Comparison of ENCODE assay signal across 20 mouse cellular contexts in genomic region chr5:139220006-139220515, GRCm38 (mm10). TPM values are rescaled to one million over a fixed set of nuclear protein-coding genes. Genes with fewer than 3 reads are reported as not detected.
DNase-seq lines count a peak whose midpoint lies in the region; ATAC-seq and TF ChIP-seq lines count a peak whose summit lies in the region.
"Had no signal": no experiment of that assay in that cellular context is flagged by ENCODE, and none has a peak within 500 bp of the region (broad histone marks: within the 10 kb centered on the region; RNA-seq: fewer than 3 reads in every experiment).

No protein-coding gene starts in this region.

- H3K9ac ChIP-seq in kidney, embryonic 14.5 days (ENCODE audit: low read depth, low read length): no peak overlapping the region
- H3K9ac ChIP-seq: embryonic facial prominence, embryonic 12.5 days; heart, embryonic 15.5 days; hindbrain, embryonic 15.5 days; liver, embryonic 13.5 days; neural tube, embryonic 13.5 days had no signal

- peak overlapping the region; percentile 85 for H3K27ac ChIP-seq in gastrocnemius, adult 2 months
- no peak overlapping the region for H3K27ac ChIP-seq in kidney, embryonic 14.5 days (ENCODE audit: low read depth, low read length)
- H3K27ac ChIP-seq: embryonic facial prominence, embryonic 12.5 days; forebrain, embryonic 10.5 days; heart, embryonic 15.5 days; hindbrain, embryonic 15.5 days; liver, embryonic 13.5 days; neural tube, embryonic 13.5 days had no signal

- no peak overlapping the region for H3K4me3 ChIP-seq in gastrocnemius, adult 2 months
- no peak overlapping the region for H3K4me3 ChIP-seq in kidney, embryonic 14.5 days (ENCODE audit: low read length)
- H3K4me3 ChIP-seq: embryonic facial prominence, embryonic 12.5 days; forebrain, embryonic 10.5 days; heart, embryonic 15.5 days; hindbrain, embryonic 15.5 days; liver, embryonic 13.5 days; neural tube, embryonic 13.5 days had no signal

- no peak for TF ChIP-seq CTCF in gastrocnemius, adult 2 months (IDR thresholded peaks at IDR 0.05)

- H3K36me3 ChIP-seq in kidney, embryonic 14.5 days (ENCODE audit: control insufficient read depth, insufficient read depth, low read length): peaks cover 47% of the 10 kb centered on the region

- H3K27me3 ChIP-seq in kidney, embryonic 14.5 days (ENCODE audit: control insufficient read depth, insufficient read depth, low read length): no peaks in the 10 kb centered on the region
- H3K27me3 ChIP-seq: embryonic facial prominence, embryonic 12.5 days; heart, embryonic 15.5 days; hindbrain, embryonic 15.5 days; liver, embryonic 13.5 days; neural tube, embryonic 13.5 days; Patski had no signal

- no peaks in the 10 kb centered on the region for H3K9me3 ChIP-seq in kidney, embryonic 14.5 days (ENCODE audit: control insufficient read depth, low read length)
- H3K9me3 ChIP-seq: embryonic facial prominence, embryonic 12.5 days; forebrain, embryonic 10.5 days; heart, embryonic 15.5 days; hindbrain, embryonic 15.5 days; liver, embryonic 13.5 days; neural tube, embryonic 13.5 days had no signal

- no peak for ATAC-seq in kidney, embryonic 14.5 days (ENCODE audit: low FRiP score, low TSS enrichment)
- ATAC-seq: intestine, postnatal 0 days; Patski had no signal

- intact Hi-C loops in gastrocnemius, adult 2 months (cut with DNase I): no loop called here

- DNase-seq in gastrocnemius, adult 2 months: no peak
- DNase-seq in gastrocnemius, postnatal 10 days: no peak
- peak; percentile 44 to 59 for DNase-seq in kidney, postnatal 25 days
- peak; percentile 22 for DNase-seq in lung, postnatal 10 days
- no peak for DNase-seq in lung, postnatal 25 days (ENCODE audit: low spot score)
- no peak for DNase-seq in right cerebral cortex, postnatal 14 days
- DNase-seq in urinary bladder, adult 2 months (ENCODE audit: low spot score): no peak
- DNase-seq: cerebellum, adult 11 months; cerebellum, postnatal 25 days; layer of hippocampus, adult 9-11 months; liver, embryonic 13.5 days; right cerebral cortex, postnatal 4 days had no signal

- WGBS in kidney, embryonic 14.5 days: 94% methylated on average over 4 of the region's 4 CpGs

- no peaks in the 10 kb centered on the region for H3K4me1 ChIP-seq in kidney, embryonic 14.5 days (ENCODE audit: control insufficient read depth, insufficient read depth, low read length)
- H3K4me1 ChIP-seq: embryonic facial prominence, embryonic 12.5 days; forebrain, embryonic 10.5 days; hindbrain, embryonic 15.5 days; neural tube, embryonic 13.5 days had no signal

- H3K4me2 ChIP-seq in kidney, embryonic 14.5 days (replicated peaks; ENCODE audit: low read depth, low read length): no peak overlapping the region
- H3K4me2 ChIP-seq: embryonic facial prominence, embryonic 12.5 days; heart, embryonic 15.5 days; hindbrain, embryonic 15.5 days; liver, embryonic 13.5 days; neural tube, embryonic 13.5 days had no signal

RNA-seq across cellular contexts. Expression of gene Sun1, which starts 19.6 kb away (rescaled TPM):
- total RNA-seq in gastrocnemius, adult 2 months (2021): 10 to 100 TPM; 39.5 to 43.3 TPM
- 10 to 100 TPM; 42.7 to 52.4 TPM for total RNA-seq in gastrocnemius, postnatal 10 days (2021)
- polyA plus RNA-seq in kidney, embryonic 14.5 days (2014; fragmentation: Nextera tagmentation; extraction: Ambion mirVana): 29.2 and 59.5 TPM in 2 replicates
- 91.7 and 94.4 TPM in 2 replicates for polyA plus RNA-seq in urinary bladder, adult 2 months (2012; rRNA removed)

RNA-seq across cellular contexts. Expression of gene Get4, which starts 32.1 kb away (rescaled TPM):
- total RNA-seq in gastrocnemius, adult 2 months (2021): 10 to 100 TPM; 30.6 to 31.1 TPM
- total RNA-seq in gastrocnemius, postnatal 10 days (2021): 10 to 100 TPM; 48.4 to 55.6 TPM
- polyA plus RNA-seq in kidney, embryonic 14.5 days (2014; fragmentation: Nextera tagmentation; extraction: Ambion mirVana): 132 and 156 TPM in 2 replicates
- 90.8 and 107 TPM in 2 replicates for polyA plus RNA-seq in urinary bladder, adult 2 months (2012; rRNA removed)

Comparison
In these comparisons a context has a peak if more than half of its experiments do, and no peak if none do; other contexts are left out.
1. DNase-seq: peak in kidney, postnatal 25 days (2 of 2) and lung, postnatal 10 days (single experiment); none in gastrocnemius, adult 2 months (single experiment), gastrocnemius, postnatal 10 days (single experiment), lung, postnatal 25 days (single experiment), right cerebral cortex, postnatal 14 days (single experiment) and urinary bladder, adult 2 months (single experiment).